Mouse (Mus musculus) cortical plate, adult 2 months (tissue): ENCODE results near the gene Plch1. TPM values are rescaled to one million over a fixed set of nuclear protein-coding genes. Genes with fewer than 3 reads are reported as not detected.

Experiments
- H3K27ac ChIP-seq: fragments of 200-500 bp; 2 replicates; pipeline ENCODE4 v1.5.1; 2012; ENCODE audit warnings: low read length, control low read depth, inconsistent platforms; ENCODE audit not compliant: insufficient read depth
- H3K4me1 ChIP-seq: fragments of 200-500 bp; 2 replicates; pipeline ENCODE4 v1.6.1; 2011; ENCODE audit warnings: low read length; ENCODE audit not compliant: control insufficient read depth, insufficient read depth
- H3K4me3 ChIP-seq: fragments of 200-500 bp; 2 replicates; pipeline ENCODE4 v1.5.1; 2011; ENCODE audit warnings: mild to moderate bottlenecking, low read length, control low read depth; ENCODE audit not compliant: insufficient read depth
- CTCF ChIP-seq: fragments of 200-500 bp; IDR thresholded peaks from 2 replicates; pipeline ENCODE4 v1.5.1; 2011; ENCODE audit warnings: mild to moderate bottlenecking, control low read depth, low read length; ENCODE audit not compliant: insufficient read depth; ENCODE audit errors: extremely low read depth
- POLR2A ChIP-seq: fragments of 200-500 bp; IDR thresholded peaks from 2 replicates; pipeline ENCODE4 v1.6.1; 2011; ENCODE audit warnings: mild to moderate bottlenecking, low read length, control low read depth; ENCODE audit not compliant: insufficient read depth; ENCODE audit errors: extremely low read depth
- polyA plus RNA-seq: library from polyadenylated mRNA; depleted of rRNA; stranded (reverse); fragments of >200 nt; gene quantifications from 2 replicates; pipeline ENCODE4 v1.2.3, GENCODE M21; 2012

Plch1 gene
- polyA plus RNA-seq, 1 experiment, result 5.0 TPM

DNA sequence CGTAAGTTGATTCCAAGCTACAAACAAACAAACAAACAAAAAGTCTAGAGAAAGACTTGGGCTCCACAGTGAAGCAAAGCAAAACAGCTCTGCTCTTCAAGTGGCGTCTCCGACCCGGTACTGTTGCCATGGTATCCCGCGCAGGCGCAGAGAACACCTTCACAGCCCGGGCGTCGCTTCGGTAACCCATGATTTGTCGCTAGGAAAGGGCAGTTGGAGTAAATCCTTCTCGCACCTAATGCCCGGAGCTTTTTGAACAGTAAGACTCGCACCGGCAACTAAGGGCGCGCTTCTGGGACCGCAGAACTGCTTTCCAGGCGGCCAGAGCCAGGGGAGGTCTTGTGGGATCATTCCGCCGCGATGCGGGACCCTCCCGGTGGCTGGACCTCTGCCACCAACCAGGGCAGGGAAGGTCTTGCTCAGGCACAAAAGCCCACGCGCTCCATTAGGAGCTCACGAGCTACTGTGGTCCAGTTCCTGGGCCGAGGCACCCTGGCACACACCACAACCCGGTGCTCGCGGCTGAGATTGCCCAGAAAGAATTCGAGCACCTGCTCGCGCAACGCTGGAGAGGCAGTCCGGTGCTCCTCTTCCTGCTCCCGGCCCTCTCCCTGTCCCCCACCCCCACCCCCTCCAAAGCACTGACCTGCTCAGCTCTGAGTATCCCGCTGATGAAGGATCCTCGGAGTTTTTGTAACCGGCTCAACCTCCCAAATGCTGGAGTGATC lies 527 bp downstream of the Plch1 start:
- Histone ChIP-seq H3K4me1 (no peaks in the 10 kb centered on the region), H3K27ac (no peak overlapping the region), H3K4me3 (peak overlapping the region; percentile 58)
- TF ChIP-seq CTCF (no peak), POLR2A (peak; percentile 43; the same call in 1 of the 2 replicates)

DNA sequence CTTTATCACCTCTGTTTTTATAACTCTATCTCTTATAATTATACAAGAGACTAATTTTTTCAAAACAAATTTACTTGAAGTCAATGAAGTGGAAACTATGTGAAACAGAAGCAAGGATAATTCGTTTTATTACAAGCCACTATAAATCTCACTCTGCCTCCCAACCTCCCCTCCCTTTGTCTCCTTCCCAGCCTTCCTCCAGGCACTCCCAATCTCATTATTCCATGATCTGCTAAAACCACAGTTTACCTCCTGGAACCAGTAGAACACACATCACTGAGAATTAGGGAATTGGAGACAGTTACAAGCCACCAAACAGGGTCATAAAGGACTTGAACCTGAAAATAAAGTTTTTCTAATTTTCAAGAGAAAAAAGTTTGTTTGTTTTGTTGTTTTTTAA lies 2.1 kb downstream of the Plch1 start:
- no peak overlapping the region for H3K4me3 ChIP-seq
- H3K27ac ChIP-seq, result no peak overlapping the region
- no peaks in the 10 kb centered on the region for H3K4me1 ChIP-seq
- TF ChIP-seq POLR2A (no peak), CTCF (no peak)

DNA sequence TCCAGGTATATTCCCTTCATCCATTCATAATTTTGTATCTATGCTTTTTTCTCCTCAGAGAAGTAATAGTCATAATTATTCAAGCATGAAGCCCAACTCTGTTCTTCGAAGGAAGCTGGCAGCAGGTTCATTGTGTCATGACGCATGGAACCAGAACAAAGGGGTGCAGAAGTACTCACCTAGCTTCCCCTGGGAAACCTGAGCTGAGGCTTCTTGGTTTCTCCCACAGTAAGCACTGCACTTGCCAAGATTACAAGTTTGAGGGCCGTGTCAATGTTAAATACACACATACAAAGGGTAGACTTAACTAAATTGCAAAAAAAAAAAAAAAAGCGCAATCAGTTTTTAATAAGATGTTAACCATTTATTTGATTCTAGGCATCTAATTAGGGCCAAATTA lies 3.0 kb downstream of the Plch1 start:
- Histone ChIP-seq H3K27ac (no peak overlapping the region), H3K4me1 (no peaks in the 10 kb centered on the region), H3K4me3 (no peak overlapping the region)
- TF ChIP-seq POLR2A (no peak), CTCF (no peak)

DNA sequence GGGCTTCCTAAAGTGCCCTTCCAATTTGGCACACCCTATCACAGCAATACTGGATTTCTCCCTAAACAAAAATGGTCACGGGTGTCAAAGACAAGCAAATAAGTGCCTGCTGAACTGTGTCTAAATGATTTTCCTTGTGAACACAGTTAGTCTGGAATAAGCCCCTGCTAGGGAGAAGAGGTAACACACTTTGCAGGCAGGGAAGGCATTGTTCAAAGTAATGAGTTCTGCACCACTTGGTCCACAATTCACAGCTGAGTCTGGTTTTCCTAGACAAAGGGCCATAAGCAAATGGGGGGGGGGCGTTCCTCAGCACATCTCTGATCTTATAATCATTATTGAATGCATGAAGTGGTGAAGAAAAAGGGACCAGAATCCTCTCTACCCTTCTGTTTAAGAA lies 3.5 kb downstream of the Plch1 start:
- no peak overlapping the region for H3K27ac ChIP-seq
- H3K4me3 ChIP-seq, result no peak overlapping the region
- TF ChIP-seq CTCF, result no peak
- H3K4me1 ChIP-seq, result no peaks in the 10 kb centered on the region

DNA sequence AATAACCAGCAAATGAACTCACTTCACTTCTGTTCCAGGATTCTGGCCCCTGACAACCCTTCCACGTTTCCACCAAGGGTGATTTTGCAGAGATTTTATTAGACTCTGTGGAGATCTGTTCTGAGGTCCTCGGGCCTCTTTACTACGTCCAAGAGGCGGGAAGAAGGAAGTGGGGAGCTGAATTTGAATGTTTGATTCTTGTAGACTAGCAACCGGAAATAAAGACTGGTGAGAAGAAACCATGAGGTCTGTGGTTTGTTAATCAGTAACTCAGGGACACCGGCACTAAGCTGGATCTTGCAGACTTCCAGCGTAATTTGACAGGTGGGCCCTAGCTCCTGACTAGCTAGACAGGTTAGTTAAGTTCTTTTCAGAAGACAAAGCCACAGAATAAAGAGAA lies 5.6 kb downstream of the Plch1 start:
- Histone ChIP-seq H3K4me3 (no peak overlapping the region), H3K4me1 (no peaks in the 10 kb centered on the region), H3K27ac (no peak overlapping the region)
- TF ChIP-seq POLR2A (no peak), CTCF (no peak)

DNA sequence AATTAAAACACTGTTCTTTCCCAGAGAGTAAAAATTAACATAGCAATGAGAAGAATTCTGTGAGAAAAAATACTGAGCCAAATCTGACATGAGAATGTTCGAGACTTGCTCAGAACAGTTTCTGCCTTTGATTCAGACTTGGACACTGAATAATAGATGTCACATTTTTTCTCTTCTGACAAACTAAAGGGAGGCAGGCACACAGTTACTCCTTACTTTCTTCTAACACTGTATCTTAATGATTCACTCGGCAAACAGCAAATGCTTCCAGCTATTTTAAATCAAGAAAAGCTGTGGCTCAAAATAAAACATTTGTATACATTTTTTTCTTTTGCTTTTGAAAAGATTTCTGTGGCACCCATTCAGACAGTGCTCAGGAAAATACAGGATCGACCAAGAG lies 7.1 kb downstream of the Plch1 start:
- Histone ChIP-seq H3K27ac (no peak overlapping the region), H3K4me1 (no peaks in the 10 kb centered on the region), H3K4me3 (no peak overlapping the region)
- TF ChIP-seq CTCF, result no peak
- TF ChIP-seq POLR2A, result no peak

DNA sequence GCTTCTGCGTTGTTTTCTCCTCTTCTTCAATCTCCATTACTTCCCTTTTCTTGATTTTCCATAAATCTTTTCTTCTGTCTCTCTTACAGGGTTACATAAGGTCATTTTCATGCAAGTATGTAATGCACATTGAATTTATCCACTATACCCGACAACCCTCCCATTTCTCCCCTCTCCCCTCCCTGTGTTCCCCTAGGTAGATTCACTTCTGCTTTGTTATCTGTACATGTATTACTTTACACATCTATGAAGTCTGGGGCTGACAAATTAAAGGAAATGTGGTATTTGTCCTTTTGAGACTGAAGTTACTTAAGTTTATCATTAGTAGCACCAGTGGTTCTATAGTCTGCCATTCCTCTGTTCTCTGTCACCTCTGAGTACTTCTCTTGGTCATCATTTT lies 18.2 kb downstream of the Plch1 start:
- no peaks in the 10 kb centered on the region for H3K4me1 ChIP-seq
- TF ChIP-seq CTCF (no peak), POLR2A (no peak)
- H3K27ac ChIP-seq, result no peak overlapping the region
- H3K4me3 ChIP-seq, result no peak overlapping the region

DNA sequence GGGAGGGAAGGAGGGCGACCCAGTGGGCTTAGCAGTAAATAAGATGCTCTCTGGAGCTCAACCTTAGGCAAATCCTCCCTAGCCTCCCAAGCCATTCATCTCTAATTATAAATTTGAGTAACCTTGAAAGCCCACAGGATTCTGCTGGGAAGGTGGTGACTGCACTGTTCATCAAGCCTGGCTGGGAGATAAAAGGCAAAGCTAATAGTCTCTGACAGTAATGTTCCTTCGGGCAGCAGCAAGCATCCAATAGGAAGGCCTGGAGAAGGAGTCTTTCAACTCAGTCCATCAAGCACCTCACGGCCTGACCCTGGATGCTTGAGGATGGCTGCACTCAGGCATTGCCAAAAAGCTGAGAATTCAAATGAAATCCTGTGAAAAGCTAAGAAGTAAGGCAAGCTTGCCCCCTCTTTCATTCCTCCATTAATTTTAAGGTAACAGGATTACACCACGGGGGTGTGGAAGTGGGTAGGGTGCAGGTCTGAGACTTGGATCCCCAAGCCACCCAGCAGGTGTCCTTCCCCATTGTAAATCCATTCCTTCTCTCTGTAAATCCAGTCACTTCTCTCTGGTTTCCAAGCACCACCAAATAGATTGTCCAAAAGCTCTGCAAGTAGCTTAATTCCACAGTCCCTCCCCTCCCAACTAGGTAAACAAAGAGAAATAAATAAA lies 20.1 kb downstream of the Plch1 start:
- H3K27ac ChIP-seq, result no peak overlapping the region
- no peaks in the 10 kb centered on the region for H3K4me1 ChIP-seq
- no peak overlapping the region for H3K4me3 ChIP-seq
- TF ChIP-seq CTCF, result no peak

DNA sequence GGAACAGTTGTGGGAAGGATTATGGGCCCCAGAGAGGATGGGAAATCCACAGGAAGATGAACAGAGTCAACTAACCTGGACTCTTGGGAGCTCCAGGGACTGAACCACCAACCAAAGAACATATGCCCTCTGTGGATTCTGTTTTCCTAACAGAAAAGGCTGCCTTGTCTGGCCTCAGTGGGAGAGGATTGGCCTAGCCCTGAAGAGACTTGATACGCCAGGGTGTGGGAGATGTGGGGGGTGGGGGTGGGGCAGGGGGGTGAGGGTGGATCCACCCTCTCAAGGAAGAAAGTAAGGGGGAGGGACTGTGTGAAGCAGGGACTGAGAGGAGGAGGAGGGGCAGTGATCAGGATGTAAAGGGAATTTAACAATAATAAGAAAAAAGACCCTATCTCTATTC lies 26.5 kb downstream of the Plch1 start:
- Histone ChIP-seq H3K4me3 (no peak overlapping the region), H3K4me1 (no peaks in the 10 kb centered on the region), H3K27ac (no peak overlapping the region)
- no peak for TF ChIP-seq POLR2A
- no peak for TF ChIP-seq CTCF

DNA sequence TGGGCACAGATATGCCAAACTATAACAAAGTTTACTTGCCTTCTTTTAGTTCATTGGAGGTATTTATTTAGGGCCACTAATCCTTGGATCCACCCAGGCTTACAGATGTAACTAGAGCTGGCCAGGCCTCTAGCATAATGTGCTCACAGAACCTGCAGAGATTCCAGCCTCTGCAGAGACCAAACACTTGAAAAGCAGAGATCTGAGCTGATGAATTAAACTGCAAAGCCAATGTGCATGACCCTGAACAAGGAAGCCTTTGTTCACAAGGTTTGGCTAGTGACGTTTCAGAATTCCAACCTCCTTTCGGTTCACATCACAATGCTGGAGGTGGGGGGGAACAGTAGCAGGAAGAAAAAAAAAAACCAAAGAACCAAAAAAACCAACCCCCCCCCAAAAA lies 28.0 kb downstream of the Plch1 start:
- Histone ChIP-seq H3K4me3 (no peak overlapping the region), H3K27ac (no peak overlapping the region), H3K4me1 (no peaks in the 10 kb centered on the region)
- no peak for TF ChIP-seq CTCF
- TF ChIP-seq POLR2A, result no peak

DNA sequence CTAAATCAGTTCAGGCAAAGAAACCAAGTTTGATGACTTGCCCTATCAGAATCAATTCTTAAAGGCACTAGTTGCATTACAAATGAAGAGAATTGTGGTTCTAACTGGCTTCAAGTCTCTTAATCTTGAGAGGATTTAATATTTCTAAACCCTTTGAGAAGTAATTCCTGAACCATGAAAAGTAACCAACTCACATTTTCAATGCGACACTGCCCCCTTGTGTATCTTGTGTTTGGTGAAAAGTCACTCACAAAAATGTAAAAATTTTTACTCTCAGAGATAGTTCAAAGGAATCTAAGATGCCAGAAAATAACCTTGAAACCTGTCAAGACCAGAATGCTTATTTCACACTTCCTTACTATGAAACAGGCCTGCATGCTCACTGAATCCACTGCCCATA lies 31.0 kb downstream of the Plch1 start:
- H3K27ac ChIP-seq, result no peak overlapping the region
- no peak overlapping the region for H3K4me3 ChIP-seq
- no peak for TF ChIP-seq POLR2A
- H3K4me1 ChIP-seq, result no peaks in the 10 kb centered on the region; the same call in 1 of the 2 replicates
